Mouse (Mus musculus) heart, adult 2 months (tissue): ENCODE measurements around the gene Cnnm1. TPM values are rescaled to one million over a fixed set of nuclear protein-coding genes. Genes with fewer than 3 reads are reported as not detected.
"Not testable (repeated sequence)": the region's sequence is repeated elsewhere in the genome, so short reads cannot be mapped to it uniquely, and the experiment has no call there.

Experiments
- DNase-seq, 2 experiments: peaks; one replicate each; pipeline ENCODE4 v3.0.0; 2021
- H3K27ac ChIP-seq: fragments of 200-600 bp; 2 replicates; pipeline ENCODE4 v1.8.1; 2022
- H3K27me3 ChIP-seq: fragments of 200-500 bp; 2 replicates; pipeline ENCODE4 v1.6.1; 2012; ENCODE audit warnings: mild to moderate bottlenecking, low read length, inconsistent platforms, mixed read lengths; ENCODE audit not compliant: control insufficient read depth, insufficient read depth
- H3K36me3 ChIP-seq: fragments of 200-500 bp; 2 replicates; pipeline ENCODE4 v1.6.1; 2012; ENCODE audit warnings: low read length, inconsistent platforms; ENCODE audit not compliant: control insufficient read depth, insufficient read depth
- H3K4me1 ChIP-seq: fragments of 200-500 bp; 2 replicates; pipeline ENCODE4 v1.6.1; 2011; ENCODE audit warnings: low read length; ENCODE audit not compliant: control insufficient read depth, insufficient read depth
- H3K4me3 ChIP-seq: fragments of 200-600 bp; 2 replicates; pipeline ENCODE4 v1.8.1; 2022
- H3K79me2 ChIP-seq: fragments of 200-500 bp; replicated peaks from 2 replicates; pipeline ENCODE4 v1.6.1; 2012; ENCODE audit warnings: mild to moderate bottlenecking, inconsistent platforms, low read length, moderate library complexity, mixed read lengths; ENCODE audit not compliant: control insufficient read depth, insufficient read depth
- H3K9ac ChIP-seq: fragments of 200-500 bp; 2 replicates; pipeline ENCODE4 v1.6.1; 2012; ENCODE audit warnings: low read depth, mild to moderate bottlenecking, control low read depth, inconsistent platforms, low read length, mixed read lengths
- CTCF ChIP-seq: fragments of 200-600 bp; IDR thresholded peaks from 2 replicates; pipeline ENCODE4 v1.8.1; 2022; ENCODE audit warnings: antibody characterized with exemption, mild to moderate bottlenecking, moderate library complexity
- EP300 ChIP-seq: fragments of 200-500 bp; IDR thresholded peaks from 2 replicates; pipeline ENCODE4 v1.6.1; 2011; ENCODE audit warnings: low read depth, low read length, control low read depth; ENCODE audit not compliant: insufficient read depth
- POLR2A ChIP-seq: fragments of 200-500 bp; IDR thresholded peaks from 2 replicates; pipeline ENCODE4 v1.6.1; 2011; ENCODE audit warnings: mild to moderate bottlenecking, low read depth, low read length, control low read depth; ENCODE audit not compliant: insufficient read depth
- WGBS: fragments of 180-500 bp; shearing (Covaris S2); methylation state at CpG from one replicate; pipeline ENCODE4 v1.1.7; 2018; 5-methylcytosine and 5-hydroxymethylcytosine counted together
- intact Hi-C: fragments of 180-260 bp; cut with DNase I; formaldehyde crosslinking; loops from one replicate; pipeline ENCODE4 v1.15.1; 2025
- polyA plus RNA-seq: library from polyadenylated mRNA; depleted of rRNA; stranded (reverse); fragments of >200 nt; gene quantifications from 2 replicates; pipeline ENCODE4 v1.2.3, GENCODE M21; 2012
- total RNA-seq, 2 experiments: library from RNA; stranded (reverse); gene quantifications; 2 replicates each; pipeline ENCODE4 v1.2.3; 2021

Gene Cnnm1
- total and polyA plus RNA-seq, 3 experiments = 0.04 to 0.05 (median 0.05) TPM

GRCm38 (mm10) chr19:43478891-43479290 is 38.7 kb downstream of the Cnnm1 start:
- Histone ChIP-seq H3K36me3 (no peaks in the 10 kb centered on the region), H3K4me3 (no peak overlapping the region), H3K4me1 (no peaks in the 10 kb centered on the region; the same call in 1 of the 2 replicates), H3K79me2 (no peaks in the 10 kb centered on the region), H3K9ac (no peak overlapping the region), H3K27me3 (no peaks in the 10 kb centered on the region), H3K27ac (no peak overlapping the region)
- intact Hi-C loops = loop anchor here (5.0 kb wide), 1 partner anchor 682 kb away; no protein-coding TSS in a partner anchor
- WGBS = 19% methylated on average over 5 of the region's 5 CpGs
- peak in 1 of 2 experiments; percentile 20 for DNase-seq
- TF ChIP-seq CTCF = peak; percentile 83
- TF ChIP-seq EP300 = no peak
- no peak for TF ChIP-seq POLR2A

- no peak overlapping the region for H3K9ac ChIP-seq
- no peaks in the 10 kb centered on the region for H3K79me2 ChIP-seq
- no peak overlapping the region for H3K27ac ChIP-seq
- 74% methylated on average over 5 of the region's 5 CpGs for WGBS
- DNase-seq = no peak
- no peak overlapping the region for H3K4me3 ChIP-seq
- intact Hi-C loops = loop anchor here (5.0 kb wide), 1 partner anchor 682 kb away; no protein-coding TSS in a partner anchor
- H3K27me3 ChIP-seq = no peaks in the 10 kb centered on the region
- no peaks in the 10 kb centered on the region for H3K36me3 ChIP-seq
- no peaks in the 10 kb centered on the region; the same call in 1 of the 2 replicates for H3K4me1 ChIP-seq
- TF ChIP-seq CTCF = no peak
- no peak for TF ChIP-seq EP300
- TF ChIP-seq POLR2A = no peak
Measured at GRCm38 (mm10) chr19:43479431-43479830, 39.2 kb downstream of the Cnnm1 start.

GRCm38 (mm10) chr19:43480512-43480911 is 40.3 kb downstream of the Cnnm1 start:
- TF ChIP-seq POLR2A (no peak), CTCF (no peak), EP300 (no peak)
- no peak for DNase-seq
- intact Hi-C loops = loop anchor here (10.0 kb wide), 1 partner anchor 456 kb away; no protein-coding TSS in a partner anchor
- Histone ChIP-seq H3K4me1 (no peaks in the 10 kb centered on the region; the same call in 1 of the 2 replicates), H3K9ac (no peak overlapping the region), H3K79me2 (no peaks in the 10 kb centered on the region), H3K36me3 (no peaks in the 10 kb centered on the region), H3K27ac (no peak overlapping the region), H3K27me3 (no peaks in the 10 kb centered on the region), H3K4me3 (no peak overlapping the region)
- 75% methylated on average over 9 of the region's 9 CpGs for WGBS

- Histone ChIP-seq H3K79me2 (no peaks in the 10 kb centered on the region), H3K36me3 (no peaks in the 10 kb centered on the region), H3K27ac (no peak overlapping the region), H3K4me1 (no peaks in the 10 kb centered on the region), H3K9ac (no peak overlapping the region), H3K27me3 (no peaks in the 10 kb centered on the region), H3K4me3 (no peak overlapping the region)
- no peak for DNase-seq
- intact Hi-C loops = loop anchor here (10.0 kb wide), 1 partner anchor 463 kb away; no protein-coding TSS in a partner anchor
- WGBS = 29% methylated on average over 3 of the region's 3 CpGs
- TF ChIP-seq CTCF = peak; percentile 75
- no peak for TF ChIP-seq EP300
- no peak for TF ChIP-seq POLR2A
Measured at GRCm38 (mm10) chr19:43487429-43487828, 47.2 kb downstream of the Cnnm1 start.

- H3K4me3 ChIP-seq, DNase-seq, H3K36me3 ChIP-seq, H3K79me2 ChIP-seq, H3K27me3 ChIP-seq, H3K4me1 ChIP-seq, H3K9ac ChIP-seq, H3K27ac ChIP-seq: not testable (repeated sequence)
- intact Hi-C loops = loop anchor here (10.0 kb wide), 1 partner anchor 261 kb away; the partner anchor contains the start of genes Cox15 and Cutc
- WGBS = 67% methylated on average over 1 of the region's 1 CpGs
Measured at GRCm38 (mm10) chr19:43493316-43493715, 53.1 kb downstream of the Cnnm1 start.

GRCm38 (mm10) chr19:43493878-43494277 is 53.6 kb downstream of the Cnnm1 start:
- H3K9ac ChIP-seq = no peak overlapping the region
- intact Hi-C loops = loop anchor here (10.0 kb wide), 1 partner anchor 261 kb away; the partner anchor contains the start of genes Cox15 and Cutc
- no peaks in the 10 kb centered on the region; the same call in 1 of the 2 replicates for H3K27me3 ChIP-seq
- no peak for DNase-seq
- whole genome bisulfite sequencing = 83% methylated on average over 6 of the region's 6 CpGs
- H3K4me3 ChIP-seq = no peak overlapping the region
- TF ChIP-seq POLR2A (no peak), CTCF (no peak), EP300 (no peak)
- peaks cover 2% of the 10 kb centered on the region for H3K4me1 ChIP-seq
- no peak overlapping the region for H3K27ac ChIP-seq
- H3K36me3 ChIP-seq = 0 out of 2 replicates have a peak, but pooled peaks cover 2% of the 10 kb centered on the region
- H3K79me2 ChIP-seq = no peaks in the 10 kb centered on the region
